Mouse (Mus musculus) erythroblast, embryonic 14.5 days (primary cell): Measurements from ENCODE around the gene Dnah17.

Experiments used
- GATA1 ChIP-seq: IDR thresholded peaks from 2 replicates; pipeline ENCODE4 v1.6.1; 2012; ENCODE audit warnings: low read length, inconsistent platforms, mixed read lengths
- TAL1 ChIP-seq: IDR thresholded peaks from 3 replicates; pipeline ENCODE4 v1.6.1; 2012; ENCODE audit warnings: low read length, inconsistent platforms, mixed read lengths

DNA sequence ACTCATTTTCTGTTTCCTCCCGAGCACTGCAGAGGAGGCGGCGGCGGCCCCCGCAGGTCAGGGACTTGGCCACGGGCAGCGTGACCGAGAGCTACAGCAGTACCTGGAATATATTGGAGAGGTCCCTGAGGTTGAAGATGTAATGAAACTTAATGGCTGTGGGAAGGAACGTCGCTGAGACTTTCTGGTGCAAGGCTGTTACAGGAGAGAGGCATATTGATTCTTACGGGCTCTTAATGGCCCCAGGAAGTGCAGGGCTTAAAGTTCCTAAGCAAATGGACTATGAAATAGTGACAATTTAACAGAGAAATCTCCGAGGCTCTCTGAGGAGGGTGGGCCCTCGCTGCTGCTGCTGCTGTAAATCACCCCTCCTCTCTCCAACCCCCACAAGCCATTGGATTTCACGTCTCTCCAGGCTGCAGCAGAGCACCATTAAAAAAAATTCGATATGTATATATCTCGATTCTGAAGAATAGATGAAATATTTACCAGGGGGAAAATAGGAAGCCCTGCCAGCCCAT lies 61.6 kb downstream of the Dnah17 start:
- TF ChIP-seq GATA1 (no peak), TAL1 (no peak)
